Mouse (Mus musculus): Measurements from ENCODE around the gene Rpl18a. TPM values are rescaled to one million over a fixed set of nuclear protein-coding genes. Genes with fewer than 3 reads are reported as not detected.

Rpl18a gene
- total and polyA plus RNA-seq, 3 experiments: 1,575 to 12,197 (median 5,482) TPM

DNA sequence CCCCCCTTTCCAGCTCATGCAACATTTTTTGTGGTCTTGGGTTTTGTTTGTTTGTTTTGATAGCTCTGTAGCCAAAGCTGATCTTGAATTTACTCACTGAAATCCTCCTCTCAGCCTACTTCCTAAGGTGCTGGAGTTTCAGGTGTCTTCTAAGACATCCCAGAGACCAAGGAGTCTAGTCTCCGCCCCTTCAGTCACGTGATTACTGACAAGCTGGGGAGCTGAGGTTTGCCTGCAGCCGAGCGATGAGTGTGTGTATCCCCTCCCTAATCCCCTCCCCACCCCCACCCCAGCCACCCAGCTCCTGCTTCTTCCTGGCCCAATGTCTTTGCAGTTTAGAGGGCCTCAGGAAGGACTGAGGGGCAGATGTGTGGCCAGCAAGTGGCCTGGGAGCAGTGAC, 39.7 kb downstream of the Rpl18a start:
- peaks cover 64% of the 10 kb centered on the region for H3K27me3 ChIP-seq (ENCODE audit: insufficient read depth, low read length)
- ATAC-seq (ENCODE audit: extremely low read depth, insufficient number of reproducible peaks, low FRiP score, poor library complexity, severe bottlenecking) (no peak), DNase-seq (ENCODE audit: low spot score) (no peak)
- H3K4me1 ChIP-seq (ENCODE audit: insufficient read depth, low read depth, low read length): peaks cover 41% of the 10 kb centered on the region
- no peak overlapping the region for H3K4me3 ChIP-seq (ENCODE audit: low read depth, low read length)
- no peaks in the 10 kb centered on the region for H3K9me3 ChIP-seq (replicated peaks)
- TF ChIP-seq CTCF (IDR thresholded peaks at IDR 0.05; ENCODE audit: low read depth, low read length): no peak
- TF ChIP-seq TAL1 (conservative IDR thresholded peaks at IDR 0.05; ENCODE audit: low read depth, low read length): no peak
- no peak for TF ChIP-seq GATA1 (IDR thresholded peaks at IDR 0.05; ENCODE audit: borderline replicate concordance, low read length)
- no peak for TF ChIP-seq POLR2AphosphoS5 (IDR thresholded peaks at IDR 0.05; ENCODE audit: insufficient replicate concordance, low read depth, low read length)
- no peak for TF ChIP-seq GATA2 (IDR thresholded peaks at IDR 0.05; ENCODE audit: borderline replicate concordance, low read depth, low read length)
- no peaks in the 10 kb centered on the region for H3K36me3 ChIP-seq (replicated peaks)

- H3K27me3 ChIP-seq (ENCODE audit: insufficient read depth, low read length): peaks cover 63% of the 10 kb centered on the region
- TF ChIP-seq POLR2AphosphoS5 (IDR thresholded peaks at IDR 0.05; ENCODE audit: insufficient replicate concordance, low read depth, low read length) (no peak), CTCF (IDR thresholded peaks at IDR 0.05; ENCODE audit: low read depth, low read length) (no peak), TAL1 (conservative IDR thresholded peaks at IDR 0.05; ENCODE audit: low read depth, low read length) (no peak), GATA1 (IDR thresholded peaks at IDR 0.05; ENCODE audit: borderline replicate concordance, low read length) (no peak), GATA2 (IDR thresholded peaks at IDR 0.05; ENCODE audit: borderline replicate concordance, low read depth, low read length) (no peak)
- H3K36me3 ChIP-seq (replicated peaks): no peaks in the 10 kb centered on the region
- no peak for DNase-seq (ENCODE audit: low spot score)
- no peaks in the 10 kb centered on the region for H3K9me3 ChIP-seq (replicated peaks)
- no peak for ATAC-seq (ENCODE audit: extremely low read depth, insufficient number of reproducible peaks, low FRiP score, poor library complexity, severe bottlenecking)
- H3K4me1 ChIP-seq (ENCODE audit: insufficient read depth, low read depth, low read length): peaks cover 41% of the 10 kb centered on the region
- peak overlapping the region; percentile 52; the same call in 1 of the 2 replicates for H3K4me3 ChIP-seq (ENCODE audit: low read depth, low read length)
Observed at GRCm38 (mm10) chr8:70856541-70857197, 40.5 kb downstream of the Rpl18a start.

DNA sequence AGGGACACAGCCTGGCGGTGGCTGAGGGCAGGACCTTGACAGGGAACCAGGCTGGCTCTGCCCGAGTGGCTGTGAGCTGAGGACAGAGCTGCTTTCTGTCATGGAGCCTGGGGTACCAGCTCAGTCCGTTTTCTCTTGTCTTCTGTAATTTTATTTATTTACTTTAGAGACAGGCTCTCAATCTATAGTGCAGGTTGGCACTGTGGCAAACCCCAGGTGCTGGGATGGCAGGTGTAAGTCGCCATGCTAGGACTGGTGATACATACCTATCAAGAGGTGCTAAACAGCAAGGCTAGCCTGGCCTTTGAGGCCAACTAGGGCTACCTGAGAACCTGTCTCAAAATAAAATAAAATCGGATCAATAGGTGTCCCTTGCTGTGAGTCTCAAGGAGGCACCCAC, 41.2 kb downstream of the Rpl18a start:
- TF ChIP-seq POLR2AphosphoS5 (IDR thresholded peaks at IDR 0.05; ENCODE audit: insufficient replicate concordance, low read depth, low read length) (no peak), CTCF (IDR thresholded peaks at IDR 0.05; ENCODE audit: low read depth, low read length) (no peak), TAL1 (conservative IDR thresholded peaks at IDR 0.05; ENCODE audit: low read depth, low read length) (no peak)
- DNase-seq (ENCODE audit: low spot score) (no peak), ATAC-seq (ENCODE audit: extremely low read depth, insufficient number of reproducible peaks, low FRiP score, poor library complexity, severe bottlenecking) (no peak)
- H3K4me3 ChIP-seq (ENCODE audit: low read depth, low read length): no peak overlapping the region
- H3K9me3 ChIP-seq (replicated peaks): no peaks in the 10 kb centered on the region
- peaks cover 47% of the 10 kb centered on the region for H3K4me1 ChIP-seq (ENCODE audit: insufficient read depth, low read depth, low read length)
- H3K36me3 ChIP-seq (replicated peaks): no peaks in the 10 kb centered on the region
- peaks cover 64% of the 10 kb centered on the region for H3K27me3 ChIP-seq (ENCODE audit: insufficient read depth, low read length)

- DNase-seq (ENCODE audit: low spot score) (peak; percentile 55), ATAC-seq (ENCODE audit: extremely low read depth, insufficient number of reproducible peaks, low FRiP score, poor library complexity, severe bottlenecking) (peak; percentile 15; the same call in 1 of the 2 replicates)
- H3K9me3 ChIP-seq (replicated peaks): no peaks in the 10 kb centered on the region
- TF ChIP-seq TAL1 (conservative IDR thresholded peaks at IDR 0.05; ENCODE audit: low read depth, low read length) (no peak), POLR2AphosphoS5 (IDR thresholded peaks at IDR 0.05; ENCODE audit: insufficient replicate concordance, low read depth, low read length) (no peak), GATA1 (IDR thresholded peaks at IDR 0.05; ENCODE audit: borderline replicate concordance, low read length) (no peak), CTCF (IDR thresholded peaks at IDR 0.05; ENCODE audit: low read depth, low read length) (no peak), GATA2 (IDR thresholded peaks at IDR 0.05; ENCODE audit: borderline replicate concordance, low read depth, low read length) (no peak)
- H3K4me3 ChIP-seq (ENCODE audit: low read depth, low read length): no peak overlapping the region; the same call in 1 of the 2 replicates
- peaks cover 78% of the 10 kb centered on the region for H3K27me3 ChIP-seq (ENCODE audit: insufficient read depth, low read length)
- H3K36me3 ChIP-seq (replicated peaks): no peaks in the 10 kb centered on the region
- peaks cover 48% of the 10 kb centered on the region for H3K4me1 ChIP-seq (ENCODE audit: insufficient read depth, low read depth, low read length)
Observed at GRCm38 (mm10) chr8:70853863-70854262, 43.3 kb downstream of the Rpl18a start.

GRCm38 (mm10) chr8:70852595-70853231, 44.5 kb downstream of the Rpl18a start:
- Histone ChIP-seq H3K4me1 (ENCODE audit: insufficient read depth, low read depth, low read length) (peaks cover 39% of the 10 kb centered on the region), H3K36me3 (replicated peaks) (no peaks in the 10 kb centered on the region), H3K27me3 (ENCODE audit: insufficient read depth, low read length) (peaks cover 83% of the 10 kb centered on the region), H3K9me3 (replicated peaks) (no peaks in the 10 kb centered on the region), H3K4me3 (ENCODE audit: low read depth, low read length) (0 out of 2 replicates have a peak overlapping the region, but pooled peaks have one; percentile 28)
- no peak for DNase-seq (ENCODE audit: low spot score)
- no peak for TF ChIP-seq GATA2 (IDR thresholded peaks at IDR 0.05; ENCODE audit: borderline replicate concordance, low read depth, low read length)
- ATAC-seq (ENCODE audit: extremely low read depth, insufficient number of reproducible peaks, low FRiP score, poor library complexity, severe bottlenecking): no peak

DNA sequence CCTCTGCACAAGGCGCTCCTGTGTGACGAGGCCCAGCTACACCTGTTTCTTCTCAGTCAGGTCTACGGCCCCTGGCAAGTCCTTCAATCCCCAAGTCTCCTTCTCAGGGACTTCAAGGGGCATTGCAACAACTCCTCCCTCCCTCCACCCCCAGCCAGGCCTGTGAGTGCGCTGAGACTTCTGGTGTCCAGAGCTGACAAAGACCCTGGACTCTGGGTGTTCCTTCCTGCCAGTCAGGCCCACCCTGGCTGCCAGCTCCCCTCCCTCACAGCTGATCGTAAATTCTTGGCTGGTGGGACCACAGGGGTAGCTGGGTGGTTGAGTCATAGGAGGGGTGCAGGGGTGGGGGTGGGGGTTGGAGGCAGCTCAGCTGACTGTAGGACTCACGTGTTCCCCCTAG, 45.4 kb downstream of the Rpl18a start:
- H3K4me1 ChIP-seq (ENCODE audit: insufficient read depth, low read depth, low read length): peaks cover 36% of the 10 kb centered on the region
- no peaks in the 10 kb centered on the region for H3K36me3 ChIP-seq (replicated peaks)
- ATAC-seq (ENCODE audit: extremely low read depth, insufficient number of reproducible peaks, low FRiP score, poor library complexity, severe bottlenecking) (no peak), DNase-seq (ENCODE audit: low spot score) (no peak)
- H3K4me3 ChIP-seq (ENCODE audit: low read depth, low read length): no peak overlapping the region
- H3K27me3 ChIP-seq (ENCODE audit: insufficient read depth, low read length): peaks cover 85% of the 10 kb centered on the region
- no peak for TF ChIP-seq GATA1 (IDR thresholded peaks at IDR 0.05; ENCODE audit: borderline replicate concordance, low read length)
- TF ChIP-seq CTCF (IDR thresholded peaks at IDR 0.05; ENCODE audit: low read depth, low read length): no peak
- no peak for TF ChIP-seq TAL1 (conservative IDR thresholded peaks at IDR 0.05; ENCODE audit: low read depth, low read length)
- TF ChIP-seq GATA2 (IDR thresholded peaks at IDR 0.05; ENCODE audit: borderline replicate concordance, low read depth, low read length): no peak
- no peak for TF ChIP-seq POLR2AphosphoS5 (IDR thresholded peaks at IDR 0.05; ENCODE audit: insufficient replicate concordance, low read depth, low read length)
- no peaks in the 10 kb centered on the region for H3K9me3 ChIP-seq (replicated peaks)

Measured in G1E (cell line).